Mouse (Mus musculus) stomach, embryonic 15.5 days (tissue): Measurements from ENCODE around the gene Slc2a8. TPM values are rescaled to one million over a fixed set of nuclear protein-coding genes. Genes with fewer than 3 reads are reported as not detected.
A peak's percentile ranks its signal among the peaks of the same experiment; 100 is the strongest.

Experiments
- ATAC-seq: fragments of 200-750 bp; cut with Nextera tagmentation; 2 replicates; pipeline ENCODE4 v1.8.0; 2017; ENCODE audit warnings: low read depth, moderate number of reproducible peaks, moderate TSS enrichment; ENCODE audit not compliant: insufficient read depth, low FRiP score
- H3K27ac ChIP-seq: fragments of 300-500 bp; sonication (generic); 2 replicates; pipeline ENCODE4 v1.5.1; 2015; ENCODE audit warnings: mild to moderate bottlenecking, inconsistent platforms
- H3K27me3 ChIP-seq: fragments of 300-500 bp; sonication (generic); replicated peaks from 2 replicates; pipeline ENCODE4 v1.6.1; 2015; ENCODE audit warnings: inconsistent platforms
- H3K36me3 ChIP-seq: fragments of 300-500 bp; sonication (generic); 2 replicates; pipeline ENCODE4 v1.6.1; 2015; ENCODE audit warnings: inconsistent platforms
- H3K4me1 ChIP-seq: fragments of 300-500 bp; sonication (generic); 2 replicates; pipeline ENCODE4 v1.6.1; 2015; ENCODE audit warnings: inconsistent platforms
- H3K4me2 ChIP-seq: fragments of 300-500 bp; sonication (generic); 2 replicates; pipeline ENCODE4 v1.6.1; 2015; ENCODE audit warnings: mild to moderate bottlenecking, inconsistent platforms
- H3K4me3 ChIP-seq: fragments of 300-500 bp; sonication (generic); replicated peaks from 2 replicates; pipeline ENCODE4 v1.5.1; 2015; ENCODE audit warnings: inconsistent platforms
- H3K9ac ChIP-seq: fragments of 300-500 bp; sonication (generic); 2 replicates; pipeline ENCODE4 v1.6.1; 2015; ENCODE audit warnings: inconsistent platforms
- H3K9me3 ChIP-seq: fragments of 300-500 bp; sonication (generic); 2 replicates; pipeline ENCODE4 v1.6.1; 2016; ENCODE audit warnings: inconsistent platforms
- WGBS: fragments of 180-500 bp; shearing (Covaris S2); methylation state at CpG from one replicate; pipeline ENCODE4 v1.1.7; 2015; 5-methylcytosine and 5-hydroxymethylcytosine counted together
- polyA plus RNA-seq: library from polyadenylated mRNA; unstranded; fragments of >200 nt; fragmentation: Nextera tagmentation; extraction: Ambion mirVana; gene quantifications from 2 replicates; pipeline ENCODE4 v1.2.1, GENCODE M21; 2015

Gene Slc2a8
- polyA plus RNA-seq, 1 experiment from 2014 or later = 18.2 TPM

DNA sequence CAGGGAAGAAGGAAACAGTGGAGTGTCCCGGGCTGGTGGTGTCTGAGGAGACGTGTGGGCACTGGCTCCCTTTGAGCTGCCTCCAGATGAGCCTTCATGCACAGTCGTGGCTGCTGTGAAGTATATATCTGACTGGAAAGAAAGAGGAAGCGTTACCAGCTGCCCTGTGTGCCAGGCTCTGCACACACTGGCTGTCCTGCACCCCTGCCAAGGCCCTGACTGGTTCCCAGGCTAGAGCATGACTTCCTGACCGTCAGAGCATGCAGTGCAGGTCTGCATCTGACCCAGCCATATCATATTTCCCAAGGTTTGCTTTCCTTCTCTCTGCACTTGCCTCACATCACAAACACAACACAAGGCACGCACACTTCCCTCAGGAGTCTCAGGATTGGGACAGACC is 10.2 kb upstream of the Slc2a8 start:
- Histone ChIP-seq H3K4me1 (no peaks in the 10 kb centered on the region), H3K27ac (no peak overlapping the region), H3K4me3 (no peak overlapping the region), H3K4me2 (no peak overlapping the region), H3K9ac (no peak overlapping the region), H3K27me3 (no peaks in the 10 kb centered on the region), H3K9me3 (no peaks in the 10 kb centered on the region), H3K36me3 (no peaks in the 10 kb centered on the region)
- ATAC-seq = no peak
- WGBS = 58% methylated on average over 6 of the region's 6 CpGs

DNA sequence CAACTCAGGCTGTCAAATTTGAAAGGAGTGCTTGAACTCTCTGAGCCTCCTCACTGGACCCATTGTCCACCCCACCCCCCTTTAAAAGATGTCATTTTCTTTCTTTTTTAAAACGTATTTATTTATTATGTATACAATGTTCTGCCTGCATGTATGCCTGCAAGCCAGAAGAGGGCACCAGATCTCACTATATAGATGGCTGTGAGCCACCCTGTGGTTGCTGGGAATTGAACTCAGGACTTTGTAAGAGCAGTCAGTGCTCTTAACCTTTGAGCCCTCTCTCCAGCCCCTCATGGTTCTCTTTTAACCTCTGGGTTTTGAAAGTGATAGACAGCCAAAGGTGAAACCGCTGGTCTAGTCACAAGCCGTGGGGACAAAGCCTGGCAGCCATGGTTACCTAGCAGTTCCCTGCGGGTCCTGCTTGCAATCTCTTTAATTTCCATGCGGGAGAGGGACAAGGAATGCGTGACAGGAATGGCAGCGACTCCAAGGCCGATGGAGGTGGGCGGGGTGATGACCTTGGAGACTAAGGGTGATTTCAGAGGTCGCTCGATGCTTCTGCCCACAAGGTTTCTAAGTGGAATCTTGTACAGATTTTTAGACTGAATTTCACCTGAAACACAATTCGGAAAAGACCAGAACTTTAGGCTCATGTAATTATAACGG is 8.4 kb upstream of the Slc2a8 start:
- ATAC-seq = no peak
- H3K27ac ChIP-seq = no peak overlapping the region
- no peak overlapping the region for H3K4me3 ChIP-seq
- no peaks in the 10 kb centered on the region for H3K4me1 ChIP-seq
- no peak overlapping the region for H3K9ac ChIP-seq
- WGBS = 70% methylated on average over 13 of the region's 13 CpGs
- no peaks in the 10 kb centered on the region for H3K9me3 ChIP-seq
- no peak overlapping the region for H3K4me2 ChIP-seq
- no peaks in the 10 kb centered on the region for H3K36me3 ChIP-seq
- no peaks in the 10 kb centered on the region for H3K27me3 ChIP-seq

DNA sequence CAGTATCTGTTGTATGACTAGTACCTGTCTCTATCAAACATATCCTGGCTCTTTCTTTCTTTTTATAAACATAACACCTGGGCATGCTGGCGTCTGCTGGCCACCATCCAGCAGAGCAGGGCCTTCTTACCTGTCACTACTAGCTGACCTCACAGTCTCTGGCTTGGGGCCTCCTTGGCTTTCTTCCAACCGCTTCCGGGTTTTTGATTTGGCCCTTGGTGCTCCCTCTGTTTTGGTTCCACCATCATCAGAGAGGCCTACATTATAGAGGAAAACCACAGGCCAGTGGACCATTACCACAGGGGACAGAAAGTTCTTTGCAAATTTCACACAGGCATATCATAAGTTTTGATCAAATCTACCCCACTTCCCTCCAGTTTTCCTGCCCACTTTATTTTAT is 7.5 kb upstream of the Slc2a8 start:
- H3K4me2 ChIP-seq = no peak overlapping the region
- H3K27ac ChIP-seq = no peak overlapping the region
- WGBS = 61% methylated on average over 3 of the region's 3 CpGs
- no peaks in the 10 kb centered on the region for H3K9me3 ChIP-seq
- H3K4me1 ChIP-seq = no peaks in the 10 kb centered on the region
- ATAC-seq = no peak
- no peak overlapping the region for H3K4me3 ChIP-seq
- H3K36me3 ChIP-seq = no peaks in the 10 kb centered on the region
- no peak overlapping the region for H3K9ac ChIP-seq
- H3K27me3 ChIP-seq = no peaks in the 10 kb centered on the region

DNA sequence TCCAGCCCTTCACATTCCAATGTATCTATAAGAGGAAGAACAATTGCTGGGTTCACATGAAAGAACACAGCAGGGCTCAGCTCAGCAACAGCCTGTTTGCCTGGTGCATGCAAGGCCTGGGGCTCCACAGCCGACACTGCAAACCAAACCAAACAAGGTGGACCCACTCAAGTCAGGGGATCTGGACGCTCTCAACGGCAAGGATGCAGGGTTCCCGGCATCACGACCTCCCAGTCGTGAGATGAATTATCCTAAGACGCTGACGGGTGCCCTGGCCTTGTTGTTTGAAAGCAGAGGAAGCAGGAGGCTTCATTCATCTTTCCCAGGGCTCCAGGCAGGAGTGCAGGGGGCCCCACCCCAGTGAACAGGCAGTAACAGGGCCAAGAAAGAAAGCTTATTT is 4.0 kb upstream of the Slc2a8 start:
- H3K27me3 ChIP-seq = no peaks in the 10 kb centered on the region
- no peak overlapping the region for H3K27ac ChIP-seq
- no peaks in the 10 kb centered on the region for H3K36me3 ChIP-seq
- WGBS = 44% methylated on average over 8 of the region's 8 CpGs
- no peak overlapping the region for H3K4me3 ChIP-seq
- no peak overlapping the region for H3K9ac ChIP-seq
- H3K4me1 ChIP-seq = peaks cover 7% of the 10 kb centered on the region
- H3K9me3 ChIP-seq = no peaks in the 10 kb centered on the region
- no peak for ATAC-seq
- no peak overlapping the region for H3K4me2 ChIP-seq

DNA sequence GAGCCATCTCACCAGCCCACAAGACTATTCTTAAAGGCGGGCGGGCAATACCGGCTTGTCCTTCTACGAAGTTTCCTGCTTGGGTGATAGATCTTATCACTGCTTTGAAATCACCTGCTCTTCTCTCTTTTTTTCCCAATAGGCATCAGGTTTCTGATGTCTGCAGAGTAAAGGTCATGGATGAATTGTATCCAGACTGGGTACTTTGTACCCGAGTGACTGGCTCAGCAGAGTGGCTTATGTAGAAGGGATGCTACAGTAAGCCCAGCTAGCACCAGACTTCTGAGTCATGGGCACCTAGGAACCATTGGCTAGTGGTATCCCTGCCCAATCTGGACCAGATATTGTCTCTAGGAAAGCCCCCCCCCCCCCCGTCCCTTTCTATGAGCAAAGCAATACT is 1.7 kb upstream of the Slc2a8 start:
- H3K4me3 ChIP-seq = no peak overlapping the region
- no peaks in the 10 kb centered on the region for H3K9me3 ChIP-seq
- no peaks in the 10 kb centered on the region for H3K36me3 ChIP-seq
- H3K4me2 ChIP-seq = no peak overlapping the region
- no peak overlapping the region for H3K27ac ChIP-seq
- H3K4me1 ChIP-seq = peaks cover 10% of the 10 kb centered on the region
- 47% methylated on average over 6 of the region's 6 CpGs for WGBS
- no peaks in the 10 kb centered on the region for H3K27me3 ChIP-seq
- H3K9ac ChIP-seq = no peak overlapping the region
- ATAC-seq = no peak

DNA sequence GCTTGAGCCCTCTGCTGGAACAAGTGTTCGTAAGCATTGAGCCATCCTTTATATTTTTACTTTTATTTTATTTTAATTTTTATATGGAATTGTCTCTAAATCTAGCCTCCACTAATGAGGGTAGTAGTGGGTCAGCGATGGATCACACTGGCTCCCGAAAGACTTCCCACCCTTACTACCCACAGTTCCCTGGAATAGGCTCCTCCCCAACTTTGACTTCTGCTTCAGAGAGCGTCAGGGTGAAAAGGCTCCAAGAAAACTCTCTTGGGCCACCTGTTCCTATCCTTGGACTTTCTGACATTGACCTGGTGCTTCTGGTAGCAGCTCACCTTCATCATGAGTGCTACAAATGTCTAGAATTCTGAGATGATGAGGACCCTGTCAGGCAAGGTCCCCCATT is 817 bp upstream of the Slc2a8 start:
- Histone ChIP-seq H3K9me3 (no peaks in the 10 kb centered on the region), H3K27me3 (no peaks in the 10 kb centered on the region), H3K4me2 (peak overlapping the region; percentile 98), H3K36me3 (no peaks in the 10 kb centered on the region), H3K4me3 (peak overlapping the region; percentile 78), H3K9ac (no peak overlapping the region), H3K4me1 (peaks cover 10% of the 10 kb centered on the region), H3K27ac (no peak overlapping the region)
- ATAC-seq = no peak
- under 1% methylated on average over 4 of the region's 4 CpGs for WGBS

DNA sequence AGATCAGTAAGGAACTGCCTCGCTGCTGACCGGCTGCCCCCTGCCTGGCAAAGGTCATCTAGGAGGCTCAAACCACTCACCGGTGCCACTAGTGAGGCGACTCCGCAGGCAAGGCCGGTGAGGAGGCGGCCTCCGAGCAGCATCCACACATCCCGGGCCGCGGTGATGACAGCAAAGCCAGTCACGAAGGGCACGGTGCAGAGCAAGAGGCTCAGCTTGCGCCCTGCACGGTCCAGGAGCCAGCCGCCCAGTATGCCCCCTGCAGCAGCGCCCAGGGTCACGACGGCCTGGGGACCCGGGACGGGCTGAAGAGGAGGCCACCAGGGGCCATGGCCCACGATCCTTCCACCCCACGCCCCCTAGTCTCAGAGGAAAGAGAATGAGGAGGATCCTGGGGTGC is 602 bp downstream of the Slc2a8 start:
- peak overlapping the region; percentile 98 for H3K4me2 ChIP-seq
- H3K9me3 ChIP-seq = no peaks in the 10 kb centered on the region
- no peaks in the 10 kb centered on the region for H3K27me3 ChIP-seq
- H3K27ac ChIP-seq = no peak overlapping the region
- peak overlapping the region; percentile 73 for H3K9ac ChIP-seq
- peaks cover 10% of the 10 kb centered on the region for H3K4me1 ChIP-seq
- ATAC-seq = 0 out of 2 replicates have a peak, but pooled peaks have one; percentile 18
- under 1% methylated on average over 23 of the region's 23 CpGs for WGBS
- no peaks in the 10 kb centered on the region for H3K36me3 ChIP-seq
- peak overlapping the region; percentile 78 for H3K4me3 ChIP-seq

DNA sequence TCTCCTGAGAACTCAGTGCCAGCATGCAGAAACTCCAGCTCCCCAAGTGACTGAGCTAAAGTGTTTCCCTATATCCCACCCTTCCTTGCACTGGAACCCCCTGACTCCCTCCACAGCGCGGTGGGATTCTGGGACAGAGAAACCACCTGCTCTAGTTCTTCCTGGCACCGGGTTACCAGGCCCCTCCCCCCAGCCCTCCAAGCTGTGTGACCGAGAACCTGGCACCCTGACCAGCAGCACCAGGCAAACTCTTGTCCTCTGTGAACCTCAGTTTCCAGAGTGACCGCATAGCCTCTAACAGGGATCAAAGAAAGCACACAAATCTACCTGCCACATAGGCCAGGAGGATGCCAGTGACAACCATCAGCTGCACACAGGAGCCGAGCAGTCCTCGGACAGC is 2.2 kb downstream of the Slc2a8 start:
- Histone ChIP-seq H3K4me3 (no peak overlapping the region), H3K36me3 (no peaks in the 10 kb centered on the region; the same call in 1 of the 2 replicates), H3K9me3 (no peaks in the 10 kb centered on the region), H3K27ac (no peak overlapping the region), H3K27me3 (no peaks in the 10 kb centered on the region), H3K9ac (no peak overlapping the region), H3K4me2 (no peak overlapping the region), H3K4me1 (peaks cover 10% of the 10 kb centered on the region)
- no peak for ATAC-seq
- WGBS = 81% methylated on average over 7 of the region's 7 CpGs

DNA sequence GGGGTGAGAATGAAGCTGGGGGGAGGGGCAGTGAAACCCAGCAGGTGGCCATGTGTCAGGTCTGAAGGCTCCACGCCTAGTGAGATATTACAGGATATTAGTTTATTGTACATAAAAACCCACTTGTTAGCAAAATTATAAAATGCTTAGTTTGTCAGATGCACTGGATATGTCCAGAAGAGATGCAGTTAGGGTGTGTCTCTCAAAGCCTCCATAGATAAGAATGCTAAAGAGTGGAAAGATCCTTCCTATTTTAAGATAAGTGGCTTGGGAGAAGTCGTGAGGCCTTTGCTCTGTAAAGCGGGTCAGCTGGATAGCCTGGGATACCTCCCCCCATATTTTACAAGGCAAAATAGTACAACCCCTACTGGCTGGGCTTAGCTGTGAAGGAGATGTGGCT is 3.2 kb downstream of the Slc2a8 start:
- no peaks in the 10 kb centered on the region; the same call in 1 of the 2 replicates for H3K36me3 ChIP-seq
- H3K9ac ChIP-seq = no peak overlapping the region
- no peak overlapping the region for H3K4me2 ChIP-seq
- peaks cover 10% of the 10 kb centered on the region for H3K4me1 ChIP-seq
- no peaks in the 10 kb centered on the region for H3K27me3 ChIP-seq
- H3K27ac ChIP-seq = no peak overlapping the region
- 64% methylated on average over 3 of the region's 3 CpGs for WGBS
- H3K9me3 ChIP-seq = no peaks in the 10 kb centered on the region
- ATAC-seq = no peak
- H3K4me3 ChIP-seq = no peak overlapping the region

DNA sequence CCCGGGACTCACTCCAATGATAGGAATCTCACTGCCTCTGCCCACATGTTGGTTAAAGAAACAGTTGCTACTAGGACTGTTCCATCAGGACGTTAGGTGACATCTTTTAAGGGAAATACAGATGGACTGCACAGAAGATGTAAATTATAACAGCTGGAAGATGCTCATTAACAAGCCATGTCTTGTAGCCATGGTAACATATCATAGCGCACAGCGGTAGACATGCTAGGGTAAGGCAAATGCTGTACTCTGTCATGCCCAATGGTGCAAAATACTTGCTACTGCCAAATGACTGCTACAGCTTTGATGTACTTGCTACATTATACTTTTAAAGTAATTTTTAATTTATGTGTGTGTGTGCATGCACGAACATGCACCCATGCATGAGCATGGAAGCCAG is 4.8 kb downstream of the Slc2a8 start:
- Histone ChIP-seq H3K4me1 (peaks cover 10% of the 10 kb centered on the region), H3K9ac (no peak overlapping the region), H3K36me3 (no peaks in the 10 kb centered on the region; the same call in 1 of the 2 replicates), H3K4me2 (no peak overlapping the region), H3K4me3 (no peak overlapping the region), H3K27ac (no peak overlapping the region), H3K9me3 (no peaks in the 10 kb centered on the region), H3K27me3 (no peaks in the 10 kb centered on the region)
- no peak for ATAC-seq
- WGBS = 77% methylated on average over 5 of the region's 5 CpGs

DNA sequence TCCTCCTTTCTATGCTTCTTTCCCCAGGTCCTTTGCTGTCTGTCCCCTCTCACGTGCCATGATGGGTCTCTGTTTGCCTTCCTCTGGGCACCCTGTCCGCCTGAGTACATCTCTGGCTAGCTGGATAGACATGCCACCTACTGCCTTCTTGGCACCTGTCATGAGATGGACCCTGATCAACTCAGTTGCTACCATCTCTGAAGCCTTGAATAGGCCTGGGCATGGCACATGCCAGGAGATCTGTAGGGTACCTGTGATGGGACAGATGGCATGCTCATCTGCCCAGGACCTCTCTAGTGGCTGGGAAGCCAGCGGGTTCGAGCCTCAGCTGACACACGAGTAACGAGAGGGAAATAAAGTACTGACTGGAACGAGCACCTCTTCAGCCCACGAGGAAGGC is 7.7 kb downstream of the Slc2a8 start:
- 88% methylated on average over 8 of the region's 8 CpGs for WGBS
- ATAC-seq = no peak
- no peak overlapping the region for H3K4me3 ChIP-seq
- no peaks in the 10 kb centered on the region for H3K4me1 ChIP-seq
- H3K36me3 ChIP-seq = no peaks in the 10 kb centered on the region; the same call in 1 of the 2 replicates
- no peak overlapping the region for H3K9ac ChIP-seq
- no peaks in the 10 kb centered on the region for H3K9me3 ChIP-seq
- no peak overlapping the region for H3K27ac ChIP-seq
- H3K27me3 ChIP-seq = no peaks in the 10 kb centered on the region
- H3K4me2 ChIP-seq = no peak overlapping the region

DNA sequence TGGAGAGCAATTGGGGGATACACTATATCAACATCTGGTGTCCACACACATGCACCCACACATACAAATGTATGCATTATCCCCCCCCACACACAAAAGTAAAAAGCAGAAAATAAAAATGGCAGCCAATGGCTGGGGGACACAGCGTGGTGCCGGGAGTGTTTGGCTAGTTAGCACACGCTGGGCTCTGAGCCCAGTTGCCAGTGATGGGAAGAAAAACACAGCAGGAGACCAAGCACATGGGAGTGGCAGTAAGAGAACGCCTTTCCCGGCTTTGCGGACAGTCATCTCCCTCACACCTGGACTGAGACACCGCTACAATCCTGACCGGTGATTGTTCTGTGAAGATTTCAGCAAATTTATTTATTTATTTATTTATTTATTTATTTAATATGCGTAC is 10.6 kb downstream of the Slc2a8 start:
- ATAC-seq = no peak
- Histone ChIP-seq H3K36me3 (no peaks in the 10 kb centered on the region; the same call in 1 of the 2 replicates), H3K27ac (no peak overlapping the region), H3K9ac (no peak overlapping the region), H3K4me1 (peaks cover 10% of the 10 kb centered on the region; the same call in 1 of the 2 replicates), H3K4me3 (no peak overlapping the region), H3K9me3 (no peaks in the 10 kb centered on the region), H3K27me3 (no peaks in the 10 kb centered on the region), H3K4me2 (no peak overlapping the region)
- 54% methylated on average over 9 of the region's 9 CpGs for WGBS

DNA sequence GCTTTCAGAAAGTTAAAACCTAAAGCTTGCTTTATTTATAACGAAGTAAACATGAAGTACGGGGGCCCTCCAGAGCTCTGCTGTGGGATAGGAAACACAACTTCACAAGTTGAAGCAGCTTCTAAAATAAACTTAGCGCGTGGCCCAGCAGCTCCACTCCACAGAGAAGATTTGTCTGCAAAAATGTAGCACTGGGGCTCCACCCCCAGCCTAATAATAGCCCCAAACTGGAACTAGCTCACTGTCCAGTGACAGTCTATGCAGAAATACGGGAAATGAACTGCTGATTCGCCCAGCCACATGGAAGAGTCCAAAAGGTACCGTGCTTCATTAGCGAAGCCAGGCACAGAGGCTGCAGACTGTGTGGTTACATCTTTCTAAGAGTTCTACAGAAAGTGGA is 12.6 kb downstream of the Slc2a8 start:
- Histone ChIP-seq H3K9ac (no peak overlapping the region), H3K4me2 (no peak overlapping the region), H3K4me1 (peaks cover 11% of the 10 kb centered on the region; the same call in 1 of the 2 replicates), H3K27ac (no peak overlapping the region), H3K27me3 (no peaks in the 10 kb centered on the region), H3K36me3 (peaks cover 7% of the 10 kb centered on the region; the same call in 1 of the 2 replicates), H3K4me3 (no peak overlapping the region), H3K9me3 (no peaks in the 10 kb centered on the region)
- ATAC-seq = no peak
- WGBS = 76% methylated on average over 8 of the region's 8 CpGs
